ENCODE assay signal across 8 mouse cellular contexts in genomic region chr17:64915025-64915424, GRCm38 (mm10).
A peak's percentile ranks its signal among the peaks of the same experiment; 100 is the strongest.
DNase-seq lines count a peak whose midpoint lies in the region; ATAC-seq and TF ChIP-seq lines count a peak whose summit lies in the region.

No protein-coding gene starts in this region.

- H3K27ac ChIP-seq in gastrocnemius, adult 2 months = peak overlapping the region; percentile 60

- peak; percentile 37 for DNase-seq in gastrocnemius, adult 2 months
- DNase-seq in gastrocnemius, postnatal 10 days = no peak
- DNase-seq in adipocyte (ENCODE audit: low spot score) = peak; percentile 37
- DNase-seq in gastrocnemius, postnatal 36 days = peak; percentile 17 to 20
- DNase-seq in lung, postnatal 14 days = peak; percentile 11
- DNase-seq in testis, postnatal 10 days (ENCODE audit: low spot score) = no peak
- DNase-seq in layer of hippocampus, postnatal 14 days (ENCODE audit: low spot score in 2 of 2) = no peak

- ATAC-seq in erythroblast, adult 5-6 weeks (replicated peaks; ENCODE audit: low FRiP score, poor library complexity, severe bottlenecking) = no peak

- TF ChIP-seq CTCF in gastrocnemius, adult 2 months (IDR thresholded peaks at IDR 0.05) = no peak

- H3K4me3 ChIP-seq in gastrocnemius, adult 2 months = no peak overlapping the region

- intact Hi-C loops in gastrocnemius, adult 2 months (cut with DNase I) = no loop called here
- intact Hi-C loops in gastrocnemius, postnatal 36 days (cut with DNase I) = no loop called here

Comparison
In these comparisons a context has a peak if more than half of its experiments do, and no peak if none do; other contexts are left out.
1. DNase-seq: peak in gastrocnemius, adult 2 months (single experiment), adipocyte (single experiment), gastrocnemius, postnatal 36 days (2 of 2) and lung, postnatal 14 days (single experiment); none in gastrocnemius, postnatal 10 days (single experiment), testis, postnatal 10 days (single experiment) and layer of hippocampus, postnatal 14 days (0 of 2).